Mouse (Mus musculus) right cerebral cortex, adult 2 months (tissue): Measurements from ENCODE around the gene Rps9.
"Not testable (repeated sequence)": the region's sequence is repeated elsewhere in the genome, so short reads cannot be mapped to it uniquely, and the experiment has no call there.

Experiments used
- DNase-seq, 2 experiments: peaks; one replicate each; pipeline ENCODE4 v3.0.0; 2021 to 2022; ENCODE audit warnings: low spot score in 2 of 2

Gene Rps9

DNA sequence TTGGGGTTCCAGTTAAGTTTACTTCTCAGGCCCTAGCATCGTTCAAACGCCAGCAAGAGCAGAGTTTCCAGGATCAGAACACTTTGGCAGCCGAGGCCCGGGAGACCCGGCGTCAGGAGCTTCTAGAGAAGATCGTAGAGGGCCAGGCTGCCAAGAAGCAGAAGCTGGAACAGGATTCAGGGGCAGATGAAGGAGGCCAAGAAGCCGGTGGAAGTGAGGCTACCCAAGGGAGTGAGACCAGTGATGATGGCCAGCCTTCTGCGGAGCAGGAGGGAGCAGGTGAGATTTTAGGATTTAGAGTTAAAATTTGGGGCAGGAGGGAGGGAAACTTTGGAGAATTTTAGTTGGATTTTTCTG lies 8.9 kb upstream of the Rps9 start:
- not testable (repeated sequence) for DNase-seq

DNA sequence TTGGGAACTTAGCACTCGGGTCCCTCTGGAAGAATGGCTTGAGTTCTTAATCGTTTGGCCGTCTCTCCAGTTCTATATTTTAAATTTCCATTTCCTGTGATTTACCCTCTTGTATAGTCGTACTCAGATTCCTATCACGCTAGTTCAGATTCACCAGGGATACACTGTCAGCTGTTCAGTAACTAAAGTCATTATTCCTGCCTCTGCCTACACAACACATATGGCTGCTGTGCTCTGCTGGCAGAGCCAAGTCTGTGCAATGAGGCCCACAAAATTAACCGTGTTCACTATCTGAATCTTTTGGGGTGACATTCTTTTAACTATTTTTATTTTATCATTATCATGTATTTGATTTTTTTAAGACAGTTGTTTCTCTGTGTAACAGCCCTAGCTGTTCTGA lies 5.3 kb upstream of the Rps9 start:
- no peak for DNase-seq

GRCm38 (mm10) chr7:3703148-3703878 lies 480 bp upstream of the Rps9 start:
- DNase-seq = no peak

- DNase-seq = no peak
Observed at GRCm38 (mm10) chr7:3704475-3704874, 682 bp downstream of the Rps9 start.

- DNase-seq = not testable (repeated sequence)
Observed at GRCm38 (mm10) chr7:3705461-3705860, 1.7 kb downstream of the Rps9 start.

- no peak for DNase-seq
Observed at GRCm38 (mm10) chr7:3705911-3706310, 2.1 kb downstream of the Rps9 start.

GRCm38 (mm10) chr7:3706343-3706934 lies 2.6 kb downstream of the Rps9 start:
- no peak for DNase-seq

DNA sequence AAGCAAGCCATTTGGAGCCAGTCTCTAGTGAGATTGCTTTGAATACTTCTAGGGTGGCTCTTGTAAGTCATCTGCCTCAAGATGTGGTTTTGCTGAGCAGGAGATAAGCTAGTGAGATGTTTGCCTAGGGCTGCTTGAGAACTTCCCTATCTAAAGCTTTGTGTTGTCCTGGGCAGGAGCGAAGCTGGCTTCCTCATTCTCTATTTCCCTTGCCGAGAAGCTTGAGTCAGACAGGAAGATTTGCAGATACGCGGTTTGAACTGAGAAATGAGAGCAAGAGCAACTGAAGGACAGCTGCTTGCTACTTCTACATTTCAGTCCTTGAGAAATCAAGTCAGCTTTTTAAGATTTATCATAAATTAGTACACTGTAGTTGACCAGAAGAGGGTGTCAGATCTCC lies 3.2 kb downstream of the Rps9 start:
- DNase-seq = no peak

- no peak for DNase-seq
Observed at GRCm38 (mm10) chr7:3707568-3708413, 4.0 kb downstream of the Rps9 start.

GRCm38 (mm10) chr7:3708447-3708980 lies 4.7 kb downstream of the Rps9 start:
- DNase-seq = not testable (repeated sequence)

DNA sequence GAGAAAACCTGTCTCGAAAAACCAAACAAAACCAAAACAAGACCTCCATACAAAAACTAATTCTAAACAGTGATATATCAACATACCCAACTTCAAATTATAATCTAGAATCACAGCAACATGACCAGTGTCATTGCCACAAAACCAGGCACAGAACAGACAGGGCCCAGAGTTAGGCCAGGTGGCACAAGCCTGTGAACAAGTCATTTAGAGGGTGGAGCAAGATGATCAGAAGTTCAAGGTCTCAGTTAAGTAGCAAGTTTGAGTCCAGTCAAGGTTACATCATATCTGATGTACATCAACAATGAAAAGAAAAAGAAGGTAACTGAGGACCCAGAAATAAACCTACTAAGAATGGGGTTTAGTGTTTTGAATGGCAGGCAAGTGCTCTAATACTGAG lies 5.2 kb downstream of the Rps9 start:
- no peak for DNase-seq

DNA sequence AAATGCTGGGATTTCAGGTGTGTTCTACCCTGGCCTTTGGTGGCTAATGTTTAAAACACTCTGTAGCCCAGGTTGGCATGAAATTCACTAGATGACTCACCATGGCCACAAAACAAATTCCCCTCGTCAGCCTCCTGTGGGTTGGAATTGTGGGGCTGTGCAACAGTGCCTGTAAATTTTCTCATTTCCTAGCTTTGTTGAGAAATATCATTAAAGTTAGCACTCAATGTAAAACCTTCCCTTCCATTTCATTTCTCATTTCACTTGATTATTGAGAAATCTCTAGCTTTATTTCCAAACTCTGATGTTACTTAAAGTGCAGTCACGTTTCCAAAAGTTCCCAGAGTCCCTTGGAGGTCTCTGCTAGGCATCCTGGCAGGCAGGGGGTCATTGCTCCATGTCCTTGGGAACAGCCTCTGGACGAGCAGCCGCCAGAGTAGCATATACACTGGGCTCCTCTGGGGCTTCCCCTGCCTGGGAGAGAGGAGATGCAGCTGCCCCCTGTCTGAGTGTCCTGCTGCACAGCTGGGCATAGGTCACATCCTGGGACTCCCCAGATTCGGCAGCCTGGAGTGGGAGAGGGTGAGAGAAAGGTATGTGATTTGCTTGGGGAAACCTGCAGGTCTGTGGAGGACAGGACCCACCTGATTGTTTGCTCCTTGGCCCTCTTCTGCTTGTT lies 8.6 kb downstream of the Rps9 start:
- no peak for DNase-seq

GRCm38 (mm10) chr7:3715249-3715648 lies 11.5 kb downstream of the Rps9 start:
- no peak for DNase-seq

DNA sequence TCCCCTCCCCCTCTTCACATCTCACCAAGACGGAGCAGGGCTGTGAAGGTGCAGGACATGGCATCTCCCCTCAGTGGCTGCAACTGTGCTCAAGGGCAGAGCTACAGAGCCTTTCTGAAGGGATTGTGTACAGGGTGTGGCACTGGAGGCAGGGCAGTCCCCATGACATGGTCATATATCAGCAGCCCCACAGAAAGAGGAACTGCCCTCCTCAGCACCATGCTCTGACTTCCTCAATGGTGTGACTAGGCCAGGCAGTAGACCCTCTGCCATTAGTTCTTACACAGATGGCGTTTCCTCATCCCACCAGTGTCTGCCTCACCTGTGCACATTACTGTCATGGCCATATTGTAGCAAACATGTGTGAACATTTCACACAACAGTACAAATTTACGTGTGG lies 16.5 kb downstream of the Rps9 start, which contains the start of gene Pirb:
Gene Pirb, minus strand, starts transcription at position 124 of the 400 bp plus-strand sequence.
- not testable (repeated sequence) for DNase-seq

DNA sequence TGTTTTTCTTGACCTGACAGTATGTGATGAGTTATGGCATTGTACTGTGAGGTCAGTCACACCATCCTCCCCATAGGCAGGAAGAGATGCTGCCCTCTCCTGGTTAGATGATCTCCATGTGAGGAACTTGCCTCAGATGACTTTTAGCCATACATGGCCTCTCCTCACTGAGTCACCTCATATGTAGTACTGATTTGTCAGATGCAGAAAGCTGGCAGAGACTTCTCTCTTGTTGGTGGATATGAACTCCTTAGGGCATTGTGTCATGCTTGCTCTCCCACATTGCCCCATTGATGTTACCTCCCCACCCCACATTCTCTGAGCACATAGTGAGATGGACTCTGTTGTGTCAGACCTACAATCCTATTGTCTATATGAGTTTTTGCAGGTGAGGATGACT lies 21.7 kb downstream of the Rps9 start:
- DNase-seq = not testable (repeated sequence)

- not testable (repeated sequence) for DNase-seq
Observed at GRCm38 (mm10) chr7:3732675-3733074, 28.9 kb downstream of the Rps9 start.
